Mouse (Mus musculus) heart, postnatal 0 days (tissue): Measurements from ENCODE around the gene Atp9a. TPM values are rescaled to one million over a fixed set of nuclear protein-coding genes. Genes with fewer than 3 reads are reported as not detected.

Source experiments
- ATAC-seq: fragments of 200-750 bp; cut with Nextera tagmentation; 2 replicates; pipeline ENCODE4 v1.8.0; 2017; ENCODE audit warnings: low read depth, moderate number of reproducible peaks, moderate library complexity; ENCODE audit not compliant: insufficient read depth
- DNase-seq: peaks from one replicate; pipeline ENCODE4 v3.0.0-alpha.2; 2016; ENCODE audit warnings: low spot score
- H3K27ac ChIP-seq: fragments of 300-500 bp; sonication (generic); 2 replicates; pipeline ENCODE4 v1.5.1; 2014; ENCODE audit warnings: low read depth, mild to moderate bottlenecking
- H3K27me3 ChIP-seq: fragments of 300-500 bp; sonication (generic); 2 replicates; pipeline ENCODE4 v1.6.1; 2014; ENCODE audit warnings: low read length, mixed read lengths; ENCODE audit not compliant: control insufficient read depth, insufficient read depth
- H3K36me3 ChIP-seq: fragments of 300-500 bp; sonication (generic); replicated peaks from 2 replicates; pipeline ENCODE4 v1.6.1; 2014; ENCODE audit warnings: low read length, mixed read lengths; ENCODE audit not compliant: control insufficient read depth, insufficient read depth
- H3K4me1 ChIP-seq: fragments of 300-500 bp; sonication (generic); 2 replicates; pipeline ENCODE4 v1.6.1; 2014; ENCODE audit warnings: antibody characterized with exemption; ENCODE audit not compliant: control insufficient read depth, insufficient read depth
- H3K4me2 ChIP-seq: fragments of 300-500 bp; sonication (generic); 2 replicates; pipeline ENCODE4 v1.6.1; 2014; ENCODE audit warnings: low read depth, mild to moderate bottlenecking, low read length, moderate library complexity
- H3K4me3 ChIP-seq: fragments of 300-500 bp; sonication (generic); 2 replicates; pipeline ENCODE4 v1.5.1; 2014; ENCODE audit warnings: low read depth, low read length
- H3K9ac ChIP-seq: fragments of 300-500 bp; sonication (generic); replicated peaks from 2 replicates; pipeline ENCODE4 v1.6.1; 2014; ENCODE audit warnings: low read depth, low read length, mixed read lengths
- H3K9me3 ChIP-seq: fragments of 300-500 bp; sonication (generic); replicated peaks from 2 replicates; pipeline ENCODE4 v1.6.1; 2016; ENCODE audit warnings: low read length; ENCODE audit not compliant: control insufficient read depth
- CTCF ChIP-seq: IDR thresholded peaks from 2 replicates; pipeline ENCODE4 v1.5.1; 2016; ENCODE audit warnings: antibody characterized with exemption, control low read depth, low read depth
- EP300 ChIP-seq: IDR thresholded peaks from 2 replicates; pipeline ENCODE4 v1.6.1; 2016; ENCODE audit warnings: antibody characterized with exemption, low read depth
- whole genome bisulfite sequencing: fragments of 180-500 bp; shearing (Covaris S2); extraction: QIAGEN DNeasy Blood & Tissue Kit; methylation state at CpG from one replicate; pipeline ENCODE4 v1.1.7; 2014; 5-methylcytosine and 5-hydroxymethylcytosine counted together
- polyA plus RNA-seq: library from polyadenylated mRNA; unstranded; fragments of >200 nt; fragmentation: Nextera tagmentation; extraction: Ambion mirVana; gene quantifications from 2 replicates; pipeline ENCODE4 v1.2.1, GENCODE M21; 2015
- total RNA-seq: library from RNA; depleted of rRNA; stranded (reverse); fragments of >200 nt; gene quantifications from 2 replicates; pipeline ENCODE4 v1.2.3, GENCODE M21; 2014; ENCODE audit warnings: low replicate concordance

The Atp9a gene
- total and polyA plus RNA-seq, 2 experiments from 2014 or later, result 12.8 to 46.1 TPM

DNA sequence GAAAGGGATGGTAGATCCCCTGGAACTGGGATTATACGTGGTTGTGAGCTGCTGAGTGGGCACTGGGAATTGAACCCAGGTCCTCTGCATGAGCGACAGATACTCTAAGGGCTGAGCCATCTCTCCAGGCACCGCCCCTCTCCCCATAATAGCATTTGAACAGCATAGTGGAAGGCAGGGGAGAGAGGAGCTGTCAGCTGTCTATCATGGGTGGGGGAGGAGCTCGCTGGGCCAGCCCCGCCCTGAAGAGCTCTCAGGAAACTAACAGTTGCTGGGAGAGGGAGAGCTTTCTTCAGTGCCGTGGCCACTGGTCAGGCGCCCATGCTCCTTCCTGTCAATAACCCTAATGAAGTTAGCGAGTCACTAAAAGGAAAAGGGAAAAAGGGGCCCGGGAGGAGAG is 34.4 kb downstream of the Atp9a start:
- 53% methylated on average over 9 of the region's 9 CpGs for WGBS
- peaks cover 4% of the 10 kb centered on the region for H3K4me1 ChIP-seq
- ATAC-seq (no peak), DNase-seq (no peak)
- H3K27ac ChIP-seq, result no peak overlapping the region
- TF ChIP-seq CTCF (no peak), EP300 (no peak)
- H3K36me3 ChIP-seq, result no peaks in the 10 kb centered on the region
- no peaks in the 10 kb centered on the region for H3K27me3 ChIP-seq
- H3K9me3 ChIP-seq, result no peaks in the 10 kb centered on the region
- H3K9ac ChIP-seq, result no peak overlapping the region
- no peak overlapping the region for H3K4me3 ChIP-seq
- H3K4me2 ChIP-seq, result no peak overlapping the region

DNA sequence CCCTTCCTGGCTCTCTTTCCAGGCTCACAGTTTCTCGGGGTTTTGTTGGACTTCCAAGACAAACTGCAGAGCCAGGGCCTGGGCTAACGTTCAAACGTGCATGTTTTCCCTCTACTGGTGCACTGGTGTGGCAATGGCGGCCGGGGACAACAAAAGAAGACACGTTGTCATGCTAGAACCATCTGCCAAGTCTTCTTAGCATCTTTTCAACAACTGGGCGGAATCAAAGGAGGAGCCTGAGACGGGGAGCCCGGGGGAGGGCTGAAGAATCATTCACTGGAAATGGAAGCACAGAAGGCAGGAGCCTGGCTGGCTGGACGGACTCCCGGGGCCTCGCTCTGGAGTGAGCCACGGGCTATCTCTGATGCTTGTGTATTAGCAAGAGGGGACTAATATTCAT is 39.9 kb downstream of the Atp9a start:
- 53% methylated on average over 13 of the region's 13 CpGs for WGBS
- H3K27ac ChIP-seq, result no peak overlapping the region
- ATAC-seq (no peak; the same call in 1 of the 2 replicates), DNase-seq (no peak)
- H3K9me3 ChIP-seq, result no peaks in the 10 kb centered on the region
- H3K4me1 ChIP-seq, result no peaks in the 10 kb centered on the region
- no peaks in the 10 kb centered on the region for H3K27me3 ChIP-seq
- peak overlapping the region; percentile 11; the same call in 1 of the 2 replicates for H3K4me2 ChIP-seq
- H3K4me3 ChIP-seq, result no peak overlapping the region
- no peaks in the 10 kb centered on the region for H3K36me3 ChIP-seq
- TF ChIP-seq CTCF (no peak), EP300 (no peak)
- no peak overlapping the region for H3K9ac ChIP-seq

DNA sequence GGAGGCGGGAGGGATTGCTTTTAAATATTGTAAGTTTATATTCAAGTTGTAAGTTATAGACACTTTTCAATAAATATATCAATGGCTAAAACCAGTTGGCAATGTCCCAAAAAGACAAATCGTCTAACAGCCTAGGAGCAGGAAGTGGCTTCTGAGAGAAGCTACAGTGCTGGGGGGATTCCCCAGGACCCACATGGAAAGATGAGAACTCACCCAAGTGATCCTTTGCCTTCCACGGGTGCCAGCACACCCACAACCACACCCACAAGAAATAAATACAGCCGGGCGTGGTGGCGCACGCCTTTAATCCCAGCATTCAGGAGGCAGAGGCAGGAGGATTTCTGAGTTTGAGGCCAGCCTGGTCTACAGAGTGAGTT is 47.2 kb downstream of the Atp9a start:
- H3K36me3 ChIP-seq, result no peaks in the 10 kb centered on the region
- no peak overlapping the region for H3K4me2 ChIP-seq
- H3K4me3 ChIP-seq, result no peak overlapping the region
- TF ChIP-seq CTCF (no peak), EP300 (no peak)
- WGBS, result 86% methylated on average over 7 of the region's 7 CpGs
- no peak for DNase-seq
- no peak overlapping the region for H3K9ac ChIP-seq
- H3K27me3 ChIP-seq, result no peaks in the 10 kb centered on the region
- H3K27ac ChIP-seq, result no peak overlapping the region
- ATAC-seq, result no peak
- no peaks in the 10 kb centered on the region for H3K9me3 ChIP-seq
- no peaks in the 10 kb centered on the region; the same call in 1 of the 2 replicates for H3K4me1 ChIP-seq

DNA sequence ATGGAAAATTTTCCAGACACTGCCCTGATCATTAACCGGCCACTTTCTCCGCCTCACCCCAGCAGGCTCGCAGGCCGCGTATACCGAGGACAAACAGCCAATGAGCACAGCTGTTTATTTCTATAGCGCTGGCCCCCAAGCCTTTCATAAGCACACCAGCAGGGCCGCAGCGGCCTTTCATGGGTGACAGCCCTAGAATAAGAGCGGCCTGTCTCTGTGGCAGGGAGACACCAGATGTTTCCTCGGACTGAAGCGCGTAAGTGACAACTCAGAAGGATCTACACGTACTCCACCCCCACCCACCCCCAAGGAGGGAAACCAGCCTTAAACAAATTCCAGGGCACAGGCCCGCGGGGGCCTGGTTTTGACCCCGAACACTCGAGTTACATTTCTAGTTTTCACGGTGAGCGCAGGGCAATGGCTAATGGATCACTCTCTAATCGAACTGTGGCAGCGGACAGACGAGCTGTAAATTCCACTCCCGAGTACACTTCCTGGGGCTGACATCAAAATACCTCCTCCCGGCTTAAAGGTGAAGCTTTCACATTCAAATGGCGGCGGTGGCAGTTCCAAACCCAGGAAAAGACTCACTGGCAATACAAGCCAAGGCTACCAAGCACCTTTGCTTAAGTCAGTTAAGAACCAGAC is 47.7 kb downstream of the Atp9a start:
- H3K4me3 ChIP-seq, result no peak overlapping the region
- H3K4me1 ChIP-seq, result no peaks in the 10 kb centered on the region; the same call in 1 of the 2 replicates
- no peak overlapping the region for H3K27ac ChIP-seq
- H3K4me2 ChIP-seq, result peak overlapping the region; percentile 30
- no peaks in the 10 kb centered on the region for H3K27me3 ChIP-seq
- no peak for TF ChIP-seq CTCF
- H3K9ac ChIP-seq, result no peak overlapping the region
- ATAC-seq (no peak), DNase-seq (peak; percentile 11)
- H3K9me3 ChIP-seq, result no peaks in the 10 kb centered on the region
- WGBS, result 22% methylated on average over 27 of the region's 27 CpGs
- H3K36me3 ChIP-seq, result no peaks in the 10 kb centered on the region

DNA sequence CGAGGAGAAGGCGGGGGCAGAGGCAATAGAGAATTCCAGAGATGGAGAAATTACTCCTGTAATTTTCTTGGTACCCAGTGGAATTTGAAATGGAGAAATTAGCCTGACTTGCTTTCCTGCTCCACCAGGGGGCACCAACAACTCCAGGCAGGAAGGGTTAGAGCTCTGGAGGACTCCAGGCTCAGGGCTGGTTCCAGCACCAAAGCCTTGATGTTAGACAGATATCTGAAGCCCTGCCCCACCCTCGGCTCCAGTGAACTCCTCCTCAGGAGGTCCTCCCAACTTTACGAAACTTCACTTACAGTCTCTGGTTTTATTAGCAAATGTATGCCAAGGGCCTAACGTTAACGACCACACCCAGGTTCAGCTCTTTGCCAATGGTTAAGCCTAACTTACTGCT is 50.4 kb downstream of the Atp9a start:
- Histone ChIP-seq H3K4me2 (no peak overlapping the region), H3K4me3 (no peak overlapping the region), H3K27ac (no peak overlapping the region), H3K36me3 (no peaks in the 10 kb centered on the region), H3K9me3 (no peaks in the 10 kb centered on the region), H3K27me3 (no peaks in the 10 kb centered on the region), H3K4me1 (no peaks in the 10 kb centered on the region; the same call in 1 of the 2 replicates), H3K9ac (no peak overlapping the region)
- ATAC-seq (no peak; the same call in 1 of the 2 replicates), DNase-seq (peak; percentile 56)
- WGBS, result 46% methylated on average over 6 of the region's 6 CpGs
- TF ChIP-seq CTCF (peak; percentile 78), EP300 (no peak)

- DNase-seq, result no peak
- H3K9ac ChIP-seq, result no peak overlapping the region
- H3K4me2 ChIP-seq, result no peak overlapping the region
- no peak overlapping the region for H3K27ac ChIP-seq
- ATAC-seq, result no peak
- no peaks in the 10 kb centered on the region for H3K36me3 ChIP-seq
- WGBS, result 84% methylated on average over 12 of the region's 12 CpGs
- H3K27me3 ChIP-seq, result no peaks in the 10 kb centered on the region
- TF ChIP-seq CTCF, result no peak
- TF ChIP-seq EP300, result no peak
- H3K4me3 ChIP-seq, result no peak overlapping the region
- no peaks in the 10 kb centered on the region for H3K9me3 ChIP-seq
- no peaks in the 10 kb centered on the region for H3K4me1 ChIP-seq
These were observed 54.9 kb downstream of the Atp9a start for GRCm38 (mm10) chr2:168687326-168687725.
